In the genomic region with DNA sequence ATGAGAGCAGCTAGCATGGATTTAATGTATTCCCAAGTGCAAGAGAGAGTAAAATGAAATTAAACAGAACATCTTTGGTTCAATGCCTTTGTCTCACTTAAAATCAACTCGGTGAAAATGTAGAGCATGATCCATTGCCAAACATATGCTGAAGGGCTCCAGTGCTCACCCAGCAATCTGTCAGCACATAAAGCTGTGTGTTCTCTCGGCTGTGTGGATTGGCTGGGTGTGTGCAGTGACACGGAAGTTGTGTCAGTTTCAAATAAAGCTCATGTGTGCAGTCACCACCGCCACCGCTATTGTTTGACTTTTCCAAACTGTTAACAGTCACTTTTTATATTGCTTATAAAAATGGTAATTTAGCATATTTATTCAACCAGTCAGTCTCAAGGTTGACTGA, we compare ENCODE assay signal across 15 mouse cellular contexts.
A peak's percentile ranks its signal among the peaks of the same experiment; 100 is the strongest.
DNase-seq lines count a peak whose midpoint lies in the region; ATAC-seq lines count a peak whose summit lies in the region.
"Had no signal": no experiment of that assay in that cellular context is flagged by ENCODE, and none has a peak within 500 bp of the region (broad histone marks: within the 10 kb centered on the region; RNA-seq: fewer than 3 reads in every experiment).

No protein-coding gene starts in this region.

- no peaks in the 10 kb centered on the region for H3K36me3 ChIP-seq in forebrain, embryonic 15.5 days
- H3K36me3 ChIP-seq in forebrain, embryonic 12.5 days (replicated peaks), result no peaks in the 10 kb centered on the region
- no peaks in the 10 kb centered on the region for H3K36me3 ChIP-seq in midbrain, embryonic 16.5 days (ENCODE audit: control insufficient read depth, insufficient read depth, low read length)
- H3K36me3 ChIP-seq in midbrain, embryonic 10.5 days, result no peaks in the 10 kb centered on the region
- no peaks in the 10 kb centered on the region for H3K36me3 ChIP-seq in hindbrain, embryonic 15.5 days
- H3K36me3 ChIP-seq: G1E had no signal

- DNase-seq in midbrain, embryonic 10.5 days (ENCODE audit: low spot score), result no peak
- DNase-seq in retina, postnatal 1 day, result peak; percentile 62
- DNase-seq in kidney, postnatal 14 days, result no peak
- no peak for DNase-seq in gastrocnemius, adult 8-10 months (ENCODE audit: low spot score in 2 of 2)
- DNase-seq: adrenal gland, postnatal 10 days; heart, postnatal 14 days; kidney, postnatal 4 days; thymus, postnatal 14 days had no signal

- no peak overlapping the region for H3K4me3 ChIP-seq in forebrain, embryonic 15.5 days
- H3K4me3 ChIP-seq in forebrain, embryonic 12.5 days (replicated peaks), result no peak overlapping the region
- no peak overlapping the region for H3K4me3 ChIP-seq in midbrain, embryonic 16.5 days (ENCODE audit: low read depth, low read length)
- no peak overlapping the region for H3K4me3 ChIP-seq in midbrain, embryonic 10.5 days
- H3K4me3 ChIP-seq in hindbrain, embryonic 15.5 days, result no peak overlapping the region

- H3K9ac ChIP-seq in forebrain, embryonic 15.5 days (replicated peaks), result no peak overlapping the region
- H3K9ac ChIP-seq in forebrain, embryonic 12.5 days, result no peak overlapping the region
- no peak overlapping the region for H3K9ac ChIP-seq in midbrain, embryonic 16.5 days (ENCODE audit: low read depth, low read length)
- no peak overlapping the region for H3K9ac ChIP-seq in hindbrain, embryonic 15.5 days
- H3K9ac ChIP-seq: liver, embryonic 14.5 days had no signal

- H3K4me1 ChIP-seq in forebrain, embryonic 15.5 days, result no peaks in the 10 kb centered on the region
- H3K4me1 ChIP-seq in forebrain, embryonic 12.5 days, result no peaks in the 10 kb centered on the region
- no peaks in the 10 kb centered on the region for H3K4me1 ChIP-seq in midbrain, embryonic 16.5 days (ENCODE audit: control insufficient read depth, insufficient read depth, low read length)
- no peaks in the 10 kb centered on the region for H3K4me1 ChIP-seq in midbrain, embryonic 10.5 days
- no peaks in the 10 kb centered on the region for H3K4me1 ChIP-seq in hindbrain, embryonic 15.5 days (replicated peaks)

- H3K27me3 ChIP-seq in forebrain, embryonic 15.5 days, result no peaks in the 10 kb centered on the region
- no peaks in the 10 kb centered on the region for H3K27me3 ChIP-seq in forebrain, embryonic 12.5 days
- no peaks in the 10 kb centered on the region for H3K27me3 ChIP-seq in midbrain, embryonic 16.5 days (ENCODE audit: control insufficient read depth, insufficient read depth, low read depth, low read length)
- H3K27me3 ChIP-seq in midbrain, embryonic 10.5 days (ENCODE audit: low read depth, poor library complexity, severe bottlenecking), result no peaks in the 10 kb centered on the region
- H3K27me3 ChIP-seq in hindbrain, embryonic 15.5 days, result no peaks in the 10 kb centered on the region

- H3K4me2 ChIP-seq in forebrain, embryonic 15.5 days (replicated peaks), result no peak overlapping the region
- no peak overlapping the region for H3K4me2 ChIP-seq in forebrain, embryonic 12.5 days
- H3K4me2 ChIP-seq in midbrain, embryonic 16.5 days (ENCODE audit: low read length), result no peak overlapping the region
- H3K4me2 ChIP-seq in hindbrain, embryonic 15.5 days, result no peak overlapping the region

- 46% methylated on average over 5 of the region's 5 CpGs for WGBS in forebrain, embryonic 15.5 days
- WGBS in forebrain, embryonic 12.5 days, result 76% methylated on average over 5 of the region's 5 CpGs
- 57% methylated on average over 5 of the region's 5 CpGs for WGBS in midbrain, embryonic 16.5 days
- 93% methylated on average over 5 of the region's 5 CpGs for WGBS in midbrain, embryonic 10.5 days
- WGBS in hindbrain, embryonic 15.5 days, result 60% methylated on average over 5 of the region's 5 CpGs

- peak overlapping the region; percentile 44; the same call in 1 of the 2 replicates for H3K27ac ChIP-seq in forebrain, embryonic 15.5 days (replicated peaks)
- H3K27ac ChIP-seq in forebrain, embryonic 12.5 days, result no peak overlapping the region
- H3K27ac ChIP-seq in midbrain, embryonic 16.5 days (ENCODE audit: low read length), result no peak overlapping the region
- no peak overlapping the region for H3K27ac ChIP-seq in midbrain, embryonic 10.5 days (replicated peaks)
- H3K27ac ChIP-seq in hindbrain, embryonic 15.5 days (replicated peaks), result no peak overlapping the region
- H3K27ac ChIP-seq: liver, embryonic 14.5 days had no signal

- no peaks in the 10 kb centered on the region for H3K9me3 ChIP-seq in forebrain, embryonic 15.5 days
- H3K9me3 ChIP-seq in forebrain, embryonic 12.5 days, result no peaks in the 10 kb centered on the region
- no peaks in the 10 kb centered on the region for H3K9me3 ChIP-seq in midbrain, embryonic 16.5 days (replicated peaks; ENCODE audit: control insufficient read depth, low read length, poor library complexity, severe bottlenecking)
- H3K9me3 ChIP-seq in midbrain, embryonic 10.5 days (replicated peaks), result no peaks in the 10 kb centered on the region
- H3K9me3 ChIP-seq in hindbrain, embryonic 15.5 days, result no peaks in the 10 kb centered on the region

- ATAC-seq in forebrain, embryonic 15.5 days (replicated peaks), result peak; percentile 95
- no peak for ATAC-seq in forebrain, embryonic 12.5 days (ENCODE audit: low FRiP score)
- ATAC-seq in midbrain, embryonic 16.5 days, result peak; percentile 60; the same call in 1 of the 2 replicates
- peak; percentile 68 for ATAC-seq in hindbrain, embryonic 15.5 days (ENCODE audit: low FRiP score, low read depth)
- ATAC-seq: intestine, embryonic 16.5 days had no signal
